Mouse (Mus musculus) left cerebral cortex, postnatal 14 days (tissue): ENCODE data around the gene Eppin. TPM values are rescaled to one million over a fixed set of nuclear protein-coding genes. Genes with fewer than 3 reads are reported as not detected.
"Not testable (repeated sequence)": the region's sequence is repeated elsewhere in the genome, so short reads cannot be mapped to it uniquely, and the experiment has no call there.

Experiments
- DNase-seq, 2 experiments: peaks; one replicate each; pipeline ENCODE4 v3.0.0; 2021 to 2022; ENCODE audit warnings: low spot score in 2 of 2, mixed read lengths in 1 of 2
- intact Hi-C: fragments of 180-260 bp; cut with DNase I; formaldehyde crosslinking; loops from one replicate; pipeline ENCODE4 v1.15.1; 2025
- long read RNA-seq, 2 experiments: library from polyadenylated mRNA; stranded (forward); transcript quantifications; one replicate each; pipeline ENCODE4 v2.0.0; 2021
- total RNA-seq, 2 experiments: library from RNA; stranded (reverse); gene quantifications; 2 replicates each; pipeline ENCODE4 v1.2.3; 2021

The Eppin gene
- total RNA-seq, result not detected
- long read RNA-seq, experiment 1, result 0 reads
- long read RNA-seq, experiment 2, partial matches to known transcripts, result 0 of 1 reads
- long read RNA-seq, experiment 2, other reads (novel, unspliced or antisense), result 1 of 1 reads

- DNase-seq, result no peak
- intact Hi-C loops, result loop anchor here (2.0 kb wide), 1 partner anchor 131 kb away; no protein-coding TSS in a partner anchor
Measured at GRCm38 (mm10) chr2:164593494-164593893, at the start of gene Eppin. Eppin (minus strand) TSS chr2:164593594.

GRCm38 (mm10) chr2:164641881-164642673, 48.7 kb upstream of the Eppin start:
- DNase-seq, result peak; percentile 14 to 22
- intact Hi-C loops, result no loop called here

GRCm38 (mm10) chr2:164641129-164641528, 47.7 kb upstream of the Eppin start:
- intact Hi-C loops, result no loop called here
- peak in 1 of 2 experiments; percentile 14 for DNase-seq

- DNase-seq, result no peak
- intact Hi-C loops, result no loop called here
Measured at GRCm38 (mm10) chr2:164638696-164639095, 45.3 kb upstream of the Eppin start, which contains the start of gene Wfdc16. Wfdc16 (minus strand) TSS chr2:164638796.

DNA sequence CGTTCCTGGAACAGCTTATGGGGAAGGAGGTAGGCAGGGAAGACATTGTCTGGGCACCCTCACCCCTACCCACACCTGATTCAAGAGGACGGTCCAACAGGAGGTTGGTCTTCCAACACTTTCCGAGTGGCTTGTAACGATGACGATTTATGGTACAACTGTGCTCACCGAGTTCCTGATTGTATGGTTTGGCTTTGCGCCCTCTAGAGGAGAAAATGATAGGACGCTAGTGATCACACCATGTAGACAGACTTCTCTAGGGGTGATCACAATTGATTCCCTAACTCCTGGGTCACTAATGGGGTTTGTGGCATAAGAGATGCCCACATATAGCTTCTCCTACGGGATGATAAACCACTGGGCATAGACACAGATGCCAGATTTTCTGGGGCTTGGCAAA, 41.9 kb upstream of the Eppin start:
- no peak for DNase-seq
- intact Hi-C loops, result no loop called here

GRCm38 (mm10) chr2:164621775-164622174, 28.4 kb upstream of the Eppin start:
- DNase-seq, result no peak
- intact Hi-C loops, result no loop called here

DNA sequence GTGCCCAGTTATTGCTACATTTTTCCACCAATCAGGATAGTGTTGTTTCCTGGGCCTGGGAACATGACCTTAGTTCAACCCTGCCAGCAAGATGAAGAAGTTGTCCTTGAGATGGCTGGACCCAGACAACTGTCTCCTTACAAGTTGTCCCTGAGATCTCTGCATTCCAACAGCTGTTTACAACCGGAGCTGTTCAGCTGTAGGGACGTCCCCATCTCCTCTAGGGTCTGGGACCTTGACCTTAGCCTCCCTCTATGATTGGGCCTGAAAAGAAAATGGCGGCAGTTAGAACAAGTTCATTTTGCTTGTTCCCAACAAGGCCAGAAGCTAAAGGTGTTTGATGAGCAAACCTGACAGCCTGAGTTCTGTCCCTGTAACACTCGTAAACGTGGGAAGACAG, 25.7 kb upstream of the Eppin start:
- no peak for DNase-seq
- intact Hi-C loops, result no loop called here

DNA sequence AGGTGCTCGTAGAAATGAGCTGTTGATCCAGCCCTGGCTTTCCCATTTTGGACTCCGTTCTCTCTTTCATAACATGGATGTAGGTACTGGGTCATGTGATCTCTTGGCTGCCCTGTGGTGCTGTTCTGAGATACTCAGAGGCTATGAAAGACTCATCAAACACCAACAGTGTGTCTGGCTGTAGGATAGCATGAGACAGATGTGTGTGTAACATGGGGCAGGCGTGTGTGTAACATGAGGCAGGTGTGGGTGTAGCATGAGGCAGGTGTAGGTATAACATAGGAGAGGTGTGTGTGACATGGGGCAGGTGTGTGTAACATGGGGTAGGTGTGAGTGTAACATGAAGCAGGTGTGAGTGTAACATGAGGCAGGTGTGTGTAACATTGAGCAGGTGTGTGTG, 22.0 kb upstream of the Eppin start:
- DNase-seq, result no peak
- intact Hi-C loops, result no loop called here

GRCm38 (mm10) chr2:164613471-164613870, 20.1 kb upstream of the Eppin start, which contains the start of the genes Wfdc6b and Wfdc8:
Wfdc6b (plus strand) TSS chr2:164613522.
Wfdc8 (minus strand) TSS chr2:164613626.
- DNase-seq, intact Hi-C loops: not testable (repeated sequence)

DNA sequence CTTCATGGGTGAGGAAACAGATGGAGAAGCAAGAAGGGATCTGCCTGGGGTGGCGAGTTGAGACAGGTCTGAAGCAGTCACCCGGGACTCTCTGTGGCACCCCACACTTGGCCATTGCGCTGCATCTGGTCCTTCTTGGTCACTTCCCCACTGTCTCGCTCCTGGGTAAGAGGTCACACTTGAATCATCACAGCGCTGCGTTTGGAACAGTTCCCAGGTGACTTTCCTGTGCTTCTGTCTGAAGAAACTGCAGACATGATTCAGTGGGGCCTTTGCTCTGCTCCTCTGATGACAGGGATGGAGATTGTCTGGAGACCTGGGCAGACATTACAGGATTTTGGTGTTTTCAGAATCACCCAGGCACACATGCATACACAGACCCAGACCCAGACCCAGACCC, 15.4 kb upstream of the Eppin start:
- intact Hi-C loops, result no loop called here
- DNase-seq, result no peak

DNA sequence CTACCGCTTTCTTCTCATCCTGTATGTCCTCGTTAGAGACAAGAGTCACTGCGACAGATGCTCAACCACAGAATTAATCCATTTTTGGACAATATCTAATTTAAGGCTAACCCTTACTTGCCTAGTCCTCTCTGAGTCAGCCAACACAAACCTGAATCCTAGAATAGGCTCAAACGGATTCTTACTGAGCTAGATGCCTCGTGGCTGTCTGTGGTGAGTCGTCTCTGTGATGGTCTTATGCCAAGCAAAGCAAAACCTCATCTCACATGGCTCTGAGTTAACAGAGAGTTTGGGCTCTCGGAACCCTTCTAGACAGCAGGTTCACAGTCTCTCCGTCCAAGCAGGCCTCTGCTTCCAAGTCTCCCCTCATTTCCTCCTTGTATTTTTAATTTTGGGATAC, 11.0 kb upstream of the Eppin start:
- intact Hi-C loops, result no loop called here
- no peak for DNase-seq

GRCm38 (mm10) chr2:164603482-164603881, 10.1 kb upstream of the Eppin start:
- intact Hi-C loops, result no loop called here

GRCm38 (mm10) chr2:164600179-164600578, 6.8 kb upstream of the Eppin start:
- intact Hi-C loops, result no loop called here
- no peak for DNase-seq

More at GRCm38 (mm10) chr2:164603482-164603881, 10.1 kb upstream of the Eppin start:
- DNase-seq, result no peak

DNA sequence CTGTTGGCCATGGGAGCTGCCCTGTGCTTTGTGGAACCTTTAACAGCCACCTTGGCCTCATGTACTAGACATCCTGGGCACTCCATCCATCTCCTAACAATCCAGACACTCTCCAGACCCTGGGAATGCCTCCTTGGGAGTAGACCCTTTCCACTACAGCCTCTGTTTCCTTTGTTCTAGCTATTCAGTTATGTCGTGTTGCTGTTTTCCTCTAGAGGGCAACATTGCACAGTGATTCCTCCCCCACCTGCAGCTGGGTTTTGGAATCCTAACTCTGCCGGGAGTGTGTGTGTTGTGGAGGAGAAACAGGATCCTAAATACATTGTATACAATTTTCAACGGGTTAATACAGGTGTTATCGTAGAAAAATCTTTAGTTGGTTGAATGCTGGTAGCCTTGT, 1.4 kb downstream of the Eppin start:
- intact Hi-C loops, result loop anchor here (2.0 kb wide), 1 partner anchor 133 kb away; no protein-coding TSS in a partner anchor

DNA sequence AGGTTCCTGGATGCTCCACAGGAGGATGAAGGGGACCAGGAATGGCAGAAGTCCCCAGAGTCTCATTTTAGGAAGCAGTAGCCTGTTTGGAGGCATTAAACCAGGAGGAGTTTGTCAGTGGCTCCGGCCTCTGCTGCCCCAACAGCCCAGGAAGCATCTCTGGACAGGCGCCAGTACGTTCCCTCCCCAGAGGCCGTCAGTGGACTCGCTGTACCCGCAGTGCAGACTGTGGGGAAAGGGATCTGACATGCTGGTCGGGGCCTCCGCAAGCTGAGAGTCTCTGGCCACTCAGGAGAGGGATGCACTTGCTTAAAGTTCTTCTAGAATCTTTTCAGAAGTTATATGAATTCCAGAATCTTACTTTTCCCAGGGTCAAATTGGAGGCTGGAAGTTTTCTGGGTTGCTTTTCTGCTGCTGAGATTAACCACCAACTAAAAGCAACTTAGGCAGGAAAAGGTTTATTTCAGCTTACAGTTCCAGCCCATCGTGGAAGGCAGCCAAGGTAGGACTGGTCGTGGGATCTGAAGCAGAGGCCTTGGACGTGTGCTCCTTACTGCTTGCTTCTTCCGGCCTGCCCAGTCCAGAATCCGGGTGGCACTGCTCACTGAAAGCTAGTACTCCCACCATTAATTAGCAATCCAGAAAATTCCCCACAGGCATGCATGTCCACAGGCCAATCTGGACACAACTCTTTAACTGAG, 8.2 kb downstream of the Eppin start, which contains the start of gene Wfdc6a:
TSS of gene Wfdc6a (minus strand) at position 423 of the 701 bp plus-strand sequence.
- DNase-seq, intact Hi-C loops: not testable (repeated sequence)

More for the DNA sequence above, 1.4 kb downstream of the Eppin start:
- DNase-seq, result peak; percentile 43 to 47

DNA sequence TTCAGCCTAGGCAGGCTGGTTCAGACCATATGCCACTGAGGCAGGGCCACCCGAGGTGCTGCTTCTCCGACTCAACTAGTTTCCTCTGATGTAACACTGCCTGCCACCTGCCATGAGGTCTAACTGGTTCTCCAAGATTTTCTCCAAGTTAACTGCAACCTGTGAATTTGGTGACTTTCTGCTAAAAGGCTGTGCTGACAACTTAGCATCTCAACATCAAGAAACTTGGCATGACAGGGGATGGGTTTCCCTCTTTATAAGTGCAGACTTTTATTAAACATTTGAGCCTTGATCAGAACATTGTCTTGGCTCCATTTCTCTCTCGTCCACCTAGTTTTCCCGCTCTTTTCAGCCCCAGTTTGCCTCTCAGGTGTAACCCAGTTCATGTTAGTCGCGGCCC, 20.0 kb downstream of the Eppin start, which contains the start of gene Spint3:
TSS of gene Spint3 (minus strand) at position 101 of the 400 bp plus-strand sequence.
- intact Hi-C loops, result not testable (repeated sequence)

GRCm38 (mm10) chr2:164567460-164567859, 25.9 kb downstream of the Eppin start:
- no peak for DNase-seq
- intact Hi-C loops, result loop anchor here (10.0 kb wide), 1 partner anchor 113 kb away; the partner anchor contains the start of gene Sys1

More for the DNA sequence above, 20.0 kb downstream of the Eppin start, which contains the start of gene Spint3:
- DNase-seq, result not testable (repeated sequence)

DNA sequence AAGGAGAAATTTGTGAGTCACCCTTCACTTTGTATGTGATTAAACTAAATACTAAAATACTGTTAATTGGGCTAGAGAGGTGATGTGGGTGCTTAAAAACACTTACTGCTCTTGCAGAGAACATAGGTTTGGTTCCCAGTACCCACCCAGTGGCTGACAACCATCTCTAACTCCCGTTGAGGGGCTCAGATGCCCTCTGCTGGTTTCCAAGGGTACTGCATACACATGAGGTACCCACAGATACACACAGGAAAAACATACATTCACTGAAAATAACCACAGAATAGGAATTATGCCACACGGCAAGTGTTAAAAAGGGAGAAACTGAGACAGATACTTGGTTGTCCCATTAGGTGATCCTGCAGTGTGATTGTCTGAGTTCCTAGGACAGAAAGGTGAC, 26.4 kb downstream of the Eppin start:
- DNase-seq, result no peak
- intact Hi-C loops, result loop anchor here (10.0 kb wide), 1 partner anchor 112 kb away; the partner anchor contains the start of gene Sys1

DNA sequence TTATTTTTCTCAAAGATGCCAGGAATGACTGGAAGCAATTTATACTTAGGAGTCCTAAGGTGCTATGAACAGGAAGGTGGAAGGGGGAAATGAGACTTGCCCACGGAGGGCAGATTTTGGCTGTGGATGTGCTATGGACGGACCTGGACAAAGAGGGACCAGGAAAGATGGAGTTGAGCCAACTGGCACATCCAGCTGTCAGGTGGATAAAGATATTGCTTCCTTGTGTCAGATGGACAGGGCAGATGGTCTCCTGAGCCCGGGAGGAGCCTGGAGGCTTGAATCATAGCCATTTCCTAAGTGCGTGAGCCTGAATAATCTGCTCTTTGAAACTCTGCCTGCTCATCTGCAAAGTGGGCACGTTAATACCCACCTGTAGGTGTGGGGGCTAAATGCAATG, 29.0 kb downstream of the Eppin start:
- no peak for DNase-seq
- intact Hi-C loops, result loop anchor here (5.0 to 10.0 kb wide), 3 partner anchors 47 to 147 kb away; partner anchors contain the start of gene Sys1
